Mouse (Mus musculus) sigmoid colon, adult 10 weeks (tissue): ENCODE results near the gene Map2k3. TPM values are rescaled to one million over a fixed set of nuclear protein-coding genes. Genes with fewer than 3 reads are reported as not detected.

Experiments used
- polyA plus RNA-seq: library from polyadenylated mRNA; stranded (reverse); fragments of 350-450 nt; fragmentation: Illumina TruSeq; extraction: RNeasy Lipid Tissue Mini Kit (QIAGEN cat#74804); gene quantifications from one replicate; pipeline ENCODE4 v1.2.3, GENCODE M21; 2014; ENCODE audit warnings: low read depth, low replicate concordance

Gene Map2k3
- 12.7 TPM for polyA plus RNA-seq

DNA sequence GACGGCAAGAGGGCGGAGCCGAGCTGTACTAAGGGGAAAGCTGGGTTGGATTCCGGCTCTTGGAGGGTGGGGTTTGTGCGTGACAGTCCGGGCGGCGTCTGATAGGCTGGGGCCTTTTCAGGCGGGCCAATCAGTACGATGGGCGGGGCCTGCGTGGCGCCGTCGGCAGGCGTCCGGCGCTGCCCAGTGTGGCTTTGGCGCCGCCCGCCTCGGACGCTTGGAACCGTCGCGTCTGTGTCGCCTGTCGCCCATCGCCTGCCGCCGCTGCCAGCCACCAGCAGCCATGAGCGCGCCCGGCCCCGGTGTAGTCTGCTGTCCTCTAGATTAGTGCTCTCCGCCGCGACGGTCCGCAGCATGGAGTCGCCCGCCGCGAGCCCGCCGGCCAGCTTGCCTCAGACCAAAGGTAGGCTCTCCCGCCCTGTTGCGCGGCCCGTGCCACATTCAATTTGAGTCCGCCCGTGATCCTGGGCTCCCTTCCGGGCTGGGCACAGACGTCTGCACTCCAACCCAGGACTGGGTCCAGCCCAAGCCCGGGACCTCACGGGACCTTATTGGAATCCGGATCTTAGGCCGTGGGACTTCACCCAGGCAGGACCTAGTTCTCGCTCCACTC, at the start of gene Map2k3:
Gene Map2k3, plus strand, starts transcription at position 165 of the 613 bp plus-strand sequence.

DNA sequence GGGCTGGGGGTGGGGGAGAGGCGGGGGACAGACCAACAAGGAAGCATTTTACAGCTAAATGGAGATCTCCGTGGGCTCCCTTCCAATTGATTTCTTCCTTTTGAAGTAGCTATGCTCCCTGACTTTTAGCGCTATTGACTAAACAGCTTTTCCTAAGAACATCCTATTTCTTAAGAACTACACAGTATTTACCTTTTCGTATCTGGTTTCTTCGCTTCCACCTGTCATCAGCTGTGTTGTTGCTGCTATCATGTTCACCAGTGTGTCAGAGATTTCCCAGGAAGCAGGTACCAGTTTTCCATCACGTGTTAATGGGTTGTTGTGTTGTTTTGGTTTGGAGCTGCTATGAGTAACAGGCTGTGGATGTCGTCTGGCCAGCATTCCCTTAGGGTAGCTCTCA, 17.3 kb upstream of the Map2k3 start, which contains the start of gene Natd1:
Gene Natd1, minus strand, starts transcription at position 260 of the 400 bp plus-strand sequence.

Other genes with a start within 250 kb of the Map2k3 start
- 0.28 TPM for gene Llgl1, start 232.3 kb upstream of the Map2k3 start, polyA plus RNA-seq
- gene Flii, start 204.8 kb upstream of the Map2k3 start, polyA plus RNA-seq: 9.1 TPM
- 0.22 TPM for gene Mief2, start 203.6 kb upstream of the Map2k3 start, polyA plus RNA-seq
- 3.5 TPM for gene Top3a, start 154.7 kb upstream of the Map2k3 start, polyA plus RNA-seq
- 14.3 TPM for gene Smcr8, start 154.5 kb upstream of the Map2k3 start, polyA plus RNA-seq
- 34.1 TPM for gene Shmt1, start 120.3 kb upstream of the Map2k3 start, polyA plus RNA-seq
- gene Dhrs7b, start 101.4 kb upstream of the Map2k3 start, polyA plus RNA-seq: 6.7 TPM
- gene Tmem11, start 52.8 kb upstream of the Map2k3 start, polyA plus RNA-seq: 12.9 TPM
- 1.3 TPM for gene Natd1, start 17.3 kb upstream of the Map2k3 start, polyA plus RNA-seq
- gene Kcnj12, start 90.5 kb downstream of the Map2k3 start, polyA plus RNA-seq: not detected
- 4.3 TPM for gene Tnfrsf13b, start 194.7 kb downstream of the Map2k3 start, polyA plus RNA-seq
- gene Usp22, start 243.0 kb downstream of the Map2k3 start, polyA plus RNA-seq: 19.2 TPM